Mouse (Mus musculus): ENCODE measurements at regions not wholly inside any gene's neighbourhood (a gene's known extent, or its start where the extent isn't known, plus 50 kb on each side); places are given as distances from the start of the nearest gene placed in this dataset.

DNA sequence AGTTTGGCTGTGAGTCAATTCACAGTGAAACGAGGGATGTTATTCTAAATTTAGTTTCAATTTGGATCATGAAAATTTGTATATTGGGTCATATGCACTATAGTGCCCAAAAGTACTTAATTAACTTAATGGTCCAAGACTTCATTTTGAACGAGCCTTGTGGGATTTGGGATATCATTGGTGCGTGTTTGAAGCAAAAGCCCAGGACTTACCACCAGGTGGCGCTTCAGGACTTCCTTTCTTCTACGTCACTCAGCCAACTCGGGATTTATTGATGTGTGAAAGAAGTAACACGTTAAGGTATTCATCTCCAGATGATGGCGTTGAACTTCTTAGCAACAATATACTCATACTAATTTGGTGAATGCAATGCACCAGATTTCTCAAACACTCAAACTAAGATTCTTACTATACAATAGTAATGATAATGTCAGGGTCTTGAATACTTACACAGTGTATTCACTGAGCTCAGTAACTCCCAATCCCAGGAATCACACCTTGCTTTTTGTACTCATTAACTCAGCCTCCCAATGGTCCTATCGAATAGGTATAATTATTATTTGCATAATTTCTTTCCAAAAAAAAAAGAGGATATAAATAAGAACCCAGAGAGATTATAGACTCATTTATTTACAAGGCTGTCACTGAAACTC is 464.0 kb upstream of the Cntn6 start:
- ATAC-seq (replicated peaks; ENCODE audit: poor library complexity) = peak; percentile 83

DNA sequence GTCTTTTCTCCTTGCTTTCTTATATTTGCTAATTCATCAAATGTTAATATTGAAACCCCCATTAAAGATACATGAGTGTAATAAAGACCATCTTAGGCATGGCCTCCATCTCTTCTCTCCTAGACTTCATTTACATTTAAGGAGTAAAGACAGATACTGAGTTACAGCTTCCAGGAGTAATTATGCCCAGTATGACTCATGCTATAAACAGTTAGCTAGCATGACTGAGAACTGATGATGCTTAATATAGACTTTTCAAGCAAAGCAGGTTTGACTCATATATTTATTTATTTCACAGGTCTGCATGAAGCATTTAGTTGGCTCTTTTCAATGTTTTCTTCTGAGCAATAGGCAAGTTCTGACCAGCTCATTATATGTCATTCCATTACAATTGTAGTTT is 453.7 kb upstream of the Cntn6 start:
- ATAC-seq (replicated peaks; ENCODE audit: poor library complexity) = no peak

GRCm38 (mm10) chr6:104040450-104040849 is 452.1 kb upstream of the Cntn6 start:
- no peak for ATAC-seq (replicated peaks; ENCODE audit: poor library complexity)

DNA sequence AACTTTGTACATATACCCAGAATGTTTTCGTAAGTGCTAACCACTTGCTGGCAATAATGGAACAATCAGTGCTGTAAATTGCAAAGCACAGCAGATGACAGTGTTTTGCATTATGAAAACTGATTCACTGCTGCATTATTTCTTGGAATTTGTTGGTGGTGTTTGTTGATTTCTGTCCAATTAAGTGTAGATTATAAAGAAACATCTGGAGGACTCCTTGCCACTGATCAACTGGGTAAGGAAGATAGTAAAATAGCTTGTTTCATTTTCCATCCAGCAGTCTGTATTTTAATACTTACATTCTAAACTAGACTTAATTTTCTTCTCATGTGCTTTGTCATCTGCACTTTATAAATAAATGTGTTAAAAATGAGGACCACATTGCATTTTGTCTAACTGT is 436.6 kb upstream of the Cntn6 start:
- ATAC-seq (replicated peaks; ENCODE audit: poor library complexity) = no peak

DNA sequence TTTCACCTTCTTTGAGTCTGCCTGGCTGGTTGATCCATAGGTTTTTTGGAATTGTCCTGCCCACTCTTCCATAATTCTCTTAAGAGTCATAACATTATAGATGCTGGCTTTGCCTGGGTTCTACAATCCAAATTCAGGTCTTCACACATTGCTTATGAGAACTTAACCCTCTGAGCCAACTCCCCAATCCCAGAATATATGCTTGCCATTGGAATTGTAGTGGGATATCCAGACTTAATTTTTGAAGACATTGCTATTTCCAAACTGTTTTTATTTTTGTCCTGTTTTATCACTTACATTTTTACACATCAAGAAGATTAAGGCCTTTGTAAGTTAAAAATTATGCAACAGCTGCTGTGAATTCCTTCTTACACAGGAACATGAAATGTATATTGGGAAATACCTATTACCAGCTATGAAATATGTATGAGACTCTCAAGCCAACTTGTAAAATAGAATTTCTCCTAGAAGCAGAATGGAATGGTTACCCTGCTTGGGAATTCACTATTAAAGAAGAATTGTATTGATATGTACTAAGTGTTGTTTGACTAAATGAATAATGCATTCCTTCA is 430.8 kb upstream of the Cntn6 start:
- ATAC-seq (replicated peaks; ENCODE audit: poor library complexity) = no peak

GRCm38 (mm10) chr6:104080581-104080980 is 412.0 kb upstream of the Cntn6 start:
- no peak for ATAC-seq (replicated peaks; ENCODE audit: poor library complexity)

- no peak for ATAC-seq (replicated peaks; ENCODE audit: poor library complexity)
These were observed 410.3 kb upstream of the Cntn6 start for GRCm38 (mm10) chr6:104082242-104082641.

DNA sequence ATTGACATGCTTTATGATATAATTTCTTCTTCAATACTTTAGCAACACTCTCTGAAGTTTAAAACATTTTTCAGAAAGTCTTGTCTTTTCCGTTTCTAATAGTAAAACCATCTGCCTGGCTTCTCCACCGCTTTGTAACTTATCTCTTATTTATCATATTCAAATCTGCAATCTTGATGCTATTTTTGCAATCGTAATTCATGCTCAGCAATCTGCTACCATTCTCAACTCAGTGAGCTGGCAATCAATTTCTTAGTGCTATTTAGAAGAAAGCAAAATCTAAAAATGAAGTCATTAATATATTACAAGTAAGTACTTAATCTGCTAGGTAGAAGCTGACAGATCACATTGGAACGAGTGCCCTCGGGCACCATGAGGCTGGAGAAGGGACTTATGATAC is 384.2 kb upstream of the Cntn6 start:
- no peak for ATAC-seq (replicated peaks; ENCODE audit: poor library complexity)

Data from megakaryocyte progenitor cell, adult 5-6 weeks (primary cell).